Mouse (Mus musculus) intestine, embryonic 16.5 days (tissue): ENCODE measurements around the gene Gdf7. TPM values are rescaled to one million over a fixed set of nuclear protein-coding genes. Genes with fewer than 3 reads are reported as not detected.

Experiments used
- ATAC-seq: fragments of 200-750 bp; cut with Nextera tagmentation; 2 replicates; pipeline ENCODE4 v1.8.0; 2017; ENCODE audit warnings: moderate TSS enrichment, moderate library complexity
- H3K27ac ChIP-seq: fragments of 300-500 bp; sonication (generic); 2 replicates; pipeline ENCODE4 v1.5.1; 2014; ENCODE audit warnings: mild to moderate bottlenecking, low read length
- H3K27me3 ChIP-seq: fragments of 300-500 bp; sonication (generic); replicated peaks from 2 replicates; pipeline ENCODE4 v1.6.1; 2014; ENCODE audit warnings: low read length, control low read depth, mixed read lengths; ENCODE audit not compliant: control insufficient read depth, insufficient read depth
- H3K36me3 ChIP-seq: fragments of 300-500 bp; sonication (generic); 2 replicates; pipeline ENCODE4 v1.6.1; 2014; ENCODE audit warnings: low read length, control low read depth; ENCODE audit not compliant: control insufficient read depth, insufficient read depth
- H3K4me1 ChIP-seq: fragments of 300-500 bp; sonication (generic); 2 replicates; pipeline ENCODE4 v1.6.1; 2014; ENCODE audit warnings: low read length, control low read depth, mixed read lengths; ENCODE audit not compliant: control insufficient read depth, insufficient read depth
- H3K4me2 ChIP-seq: fragments of 300-500 bp; sonication (generic); 2 replicates; pipeline ENCODE4 v1.6.1; 2014; ENCODE audit warnings: low read depth, low read length, control low read depth
- H3K4me3 ChIP-seq: fragments of 300-500 bp; sonication (generic); 2 replicates; pipeline ENCODE4 v1.5.1; 2014; ENCODE audit warnings: mild to moderate bottlenecking, low read length
- H3K9ac ChIP-seq: fragments of 300-500 bp; sonication (generic); 2 replicates; pipeline ENCODE4 v1.6.1; 2014; ENCODE audit warnings: low read depth, low read length
- H3K9me3 ChIP-seq: fragments of 300-500 bp; sonication (generic); 2 replicates; pipeline ENCODE4 v1.6.1; 2016; ENCODE audit warnings: low read length, control low read depth; ENCODE audit not compliant: control insufficient read depth
- WGBS: fragments of 180-500 bp; shearing (Covaris S2); extraction: QIAGEN DNeasy Blood & Tissue Kit; methylation state at CpG from one replicate; pipeline ENCODE4 v1.1.7; 2014; 5-methylcytosine and 5-hydroxymethylcytosine counted together
- polyA plus RNA-seq: library from polyadenylated mRNA; unstranded; fragments of >200 nt; fragmentation: Nextera tagmentation; extraction: Ambion mirVana; gene quantifications from 2 replicates; pipeline ENCODE4 v1.2.1, GENCODE M21; 2015

Gene Gdf7
- polyA plus RNA-seq, 1 experiment from 2014 or later: not detected

DNA sequence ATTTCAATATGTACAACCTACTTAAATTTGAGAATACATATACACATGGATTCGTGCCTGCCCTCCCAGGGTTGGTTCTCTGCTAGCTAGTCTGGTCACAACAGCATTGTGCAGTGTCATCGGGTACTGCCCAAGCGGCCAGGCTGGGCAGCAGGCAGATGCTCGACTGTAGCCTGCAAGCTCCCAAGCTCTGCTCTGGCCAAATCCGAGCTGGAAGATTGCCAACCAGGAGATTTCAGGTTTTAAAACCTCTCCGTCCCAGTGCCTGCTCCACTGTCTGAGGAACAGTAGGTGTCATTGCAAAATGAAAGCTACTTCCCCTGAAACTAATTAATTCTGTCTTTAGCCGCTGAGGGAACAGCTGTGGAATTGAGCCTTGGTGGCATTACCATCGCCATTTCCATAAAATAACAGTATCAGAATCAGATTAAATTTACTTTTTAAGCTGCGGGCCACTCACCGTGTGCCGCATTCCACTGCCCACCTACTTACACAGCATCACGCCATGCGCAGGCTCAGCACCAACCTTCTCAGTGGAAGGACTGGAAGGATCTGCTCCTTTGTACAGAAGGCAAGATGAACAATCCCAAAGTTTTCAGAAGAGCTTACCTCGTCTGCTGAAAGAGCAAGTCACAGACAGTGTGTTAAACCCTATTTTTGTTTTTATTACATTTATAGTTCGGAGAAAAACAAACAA is 10.4 kb downstream of the Gdf7 start:
- Histone ChIP-seq H3K9me3 (no peaks in the 10 kb centered on the region), H3K9ac (no peak overlapping the region), H3K4me2 (no peak overlapping the region), H3K27me3 (no peaks in the 10 kb centered on the region; the same call in none of the 2 replicates), H3K36me3 (no peaks in the 10 kb centered on the region), H3K4me1 (no peaks in the 10 kb centered on the region), H3K4me3 (no peak overlapping the region), H3K27ac (no peak overlapping the region)
- 66% methylated on average over 15 of the region's 15 CpGs for WGBS
- no peak for ATAC-seq

DNA sequence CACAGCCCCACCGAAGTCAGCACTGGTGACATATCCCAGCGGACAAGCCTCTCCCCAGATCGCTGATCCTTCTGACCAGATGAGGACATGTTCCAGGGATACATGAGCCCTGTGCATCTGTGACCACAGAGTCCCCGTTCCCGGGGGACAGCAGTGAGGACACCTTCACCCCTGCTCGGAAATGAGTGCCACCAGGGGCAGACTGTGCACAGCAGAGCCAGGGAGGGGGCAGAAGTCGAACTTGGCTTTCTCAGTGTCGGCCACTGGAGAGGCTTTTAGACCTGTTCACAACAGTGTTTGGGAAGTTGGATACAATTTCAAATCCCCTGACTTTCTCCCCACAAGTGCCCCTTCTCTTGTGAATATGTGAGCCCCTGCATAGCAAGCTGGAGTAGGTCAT is 12.3 kb downstream of the Gdf7 start:
- Histone ChIP-seq H3K4me2 (no peak overlapping the region), H3K27ac (no peak overlapping the region), H3K9ac (no peak overlapping the region), H3K4me1 (no peaks in the 10 kb centered on the region), H3K27me3 (no peaks in the 10 kb centered on the region; the same call in 1 of the 2 replicates), H3K9me3 (no peaks in the 10 kb centered on the region), H3K4me3 (no peak overlapping the region), H3K36me3 (no peaks in the 10 kb centered on the region)
- 92% methylated on average over 8 of the region's 8 CpGs for WGBS
- no peak for ATAC-seq

- ATAC-seq: no peak
- H3K9me3 ChIP-seq: no peaks in the 10 kb centered on the region
- H3K36me3 ChIP-seq: no peaks in the 10 kb centered on the region
- H3K27ac ChIP-seq: no peak overlapping the region
- WGBS: 88% methylated on average over 6 of the region's 6 CpGs
- H3K4me3 ChIP-seq: no peak overlapping the region
- H3K9ac ChIP-seq: no peak overlapping the region
- H3K27me3 ChIP-seq: no peaks in the 10 kb centered on the region
- no peak overlapping the region for H3K4me2 ChIP-seq
- H3K4me1 ChIP-seq: no peaks in the 10 kb centered on the region
These were observed 12.7 kb downstream of the Gdf7 start for GRCm38 (mm10) chr12:8289099-8289498.

DNA sequence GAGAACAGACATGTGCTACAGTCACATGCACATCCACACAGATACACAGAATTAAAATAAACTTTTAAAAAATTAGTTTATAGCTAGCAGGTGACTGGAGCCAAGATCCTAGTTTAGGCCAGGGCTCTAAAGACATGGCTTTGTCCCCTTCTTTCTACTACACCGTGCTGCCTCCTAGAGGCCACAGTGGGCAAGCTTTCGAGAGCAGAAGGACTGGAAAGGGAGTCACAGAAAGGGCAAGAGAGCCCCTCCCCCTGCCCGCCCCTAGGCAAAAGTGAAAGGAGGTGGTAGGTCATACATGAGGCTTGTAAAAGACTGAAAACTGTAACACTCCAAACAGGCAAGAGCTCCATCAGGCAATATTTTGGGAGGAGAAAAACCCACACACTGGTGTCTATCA is 13.8 kb downstream of the Gdf7 start:
- 64% methylated on average over 3 of the region's 3 CpGs for WGBS
- no peak for ATAC-seq
- no peak overlapping the region for H3K4me2 ChIP-seq

GRCm38 (mm10) chr12:8281225-8282017 is 20.3 kb downstream of the Gdf7 start:
- Histone ChIP-seq H3K9ac (no peak overlapping the region), H3K27me3 (no peaks in the 10 kb centered on the region), H3K4me1 (no peaks in the 10 kb centered on the region), H3K36me3 (no peaks in the 10 kb centered on the region), H3K4me3 (no peak overlapping the region), H3K9me3 (no peaks in the 10 kb centered on the region), H3K27ac (no peak overlapping the region), H3K4me2 (no peak overlapping the region)
- no peak for ATAC-seq
- 86% methylated on average over 15 of the region's 15 CpGs for WGBS

More for the DNA sequence above, 13.8 kb downstream of the Gdf7 start:
- H3K36me3 ChIP-seq: no peaks in the 10 kb centered on the region
- H3K27me3 ChIP-seq: no peaks in the 10 kb centered on the region
- no peak overlapping the region for H3K4me3 ChIP-seq
- no peaks in the 10 kb centered on the region for H3K9me3 ChIP-seq
- no peaks in the 10 kb centered on the region for H3K4me1 ChIP-seq
- H3K27ac ChIP-seq: no peak overlapping the region
- H3K9ac ChIP-seq: no peak overlapping the region

GRCm38 (mm10) chr12:8275424-8275823 is 26.3 kb downstream of the Gdf7 start:
- Histone ChIP-seq H3K4me3 (no peak overlapping the region), H3K4me1 (peaks cover 6% of the 10 kb centered on the region), H3K9ac (no peak overlapping the region), H3K9me3 (no peaks in the 10 kb centered on the region), H3K36me3 (no peaks in the 10 kb centered on the region), H3K27me3 (no peaks in the 10 kb centered on the region), H3K27ac (no peak overlapping the region), H3K4me2 (no peak overlapping the region)
- no peak for ATAC-seq
- WGBS: 92% methylated on average over 4 of the region's 4 CpGs

DNA sequence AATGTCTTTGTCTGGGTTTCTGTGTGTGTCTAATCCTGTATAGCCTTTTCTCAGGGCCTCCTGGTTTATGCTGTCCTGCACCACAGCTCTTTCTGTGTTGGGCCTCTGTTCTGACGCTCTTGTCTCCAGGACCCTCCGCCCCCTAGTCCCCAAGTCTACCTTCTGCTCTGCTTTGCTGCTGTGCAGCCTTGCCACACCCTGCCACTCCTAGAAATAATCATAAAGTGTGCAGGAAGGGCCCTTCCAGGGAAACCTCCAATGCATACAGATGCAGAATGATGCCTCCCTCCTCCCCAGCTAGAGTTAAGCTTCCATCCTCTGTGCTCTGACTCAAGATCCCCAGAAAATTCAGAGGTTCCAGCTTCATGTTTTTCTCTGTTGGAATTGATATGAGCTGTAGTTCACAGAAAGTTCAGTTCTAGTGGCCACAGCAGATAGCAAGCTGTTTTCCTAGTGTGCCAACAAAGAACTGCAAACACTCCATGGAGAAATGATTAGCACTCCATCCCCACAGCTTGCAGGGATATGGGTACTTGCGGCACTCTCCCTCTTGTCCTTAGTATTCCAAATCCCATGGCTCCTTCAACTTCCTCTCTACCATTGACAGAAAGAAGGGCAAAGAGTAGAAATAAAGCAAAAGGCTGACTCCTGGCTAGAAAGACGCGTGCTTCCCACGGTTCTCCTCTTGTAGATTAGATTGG is 28.1 kb downstream of the Gdf7 start:
- no peaks in the 10 kb centered on the region for H3K9me3 ChIP-seq
- no peak overlapping the region for H3K4me2 ChIP-seq
- peak; percentile 77; the same call in 1 of the 2 replicates for ATAC-seq
- no peak overlapping the region for H3K9ac ChIP-seq
- H3K4me1 ChIP-seq: peaks cover 6% of the 10 kb centered on the region
- no peak overlapping the region for H3K4me3 ChIP-seq
- no peaks in the 10 kb centered on the region for H3K27me3 ChIP-seq
- no peaks in the 10 kb centered on the region for H3K36me3 ChIP-seq
- no peak overlapping the region for H3K27ac ChIP-seq
- WGBS: 83% methylated on average over 6 of the region's 6 CpGs

DNA sequence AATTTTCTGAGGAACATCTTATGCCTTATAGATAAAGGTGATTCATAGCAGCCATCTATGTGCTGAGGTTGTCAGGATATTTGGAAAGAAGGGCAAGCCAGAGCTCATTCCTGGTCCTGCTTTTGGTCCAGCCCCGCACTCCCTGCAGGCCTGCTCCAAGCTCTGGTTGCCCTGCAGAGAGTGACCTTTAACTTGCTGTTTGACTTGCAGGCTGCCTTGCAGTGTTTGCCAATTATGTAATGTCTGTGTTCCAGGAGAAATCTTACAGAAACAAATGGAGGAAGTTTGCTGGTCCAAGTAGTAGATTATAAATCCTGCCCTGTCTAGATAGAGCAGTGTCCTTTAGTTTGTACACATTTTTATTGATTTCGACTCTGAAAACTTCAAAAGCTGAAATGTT is 30.3 kb downstream of the Gdf7 start:
- Histone ChIP-seq H3K9ac (no peak overlapping the region), H3K4me2 (no peak overlapping the region), H3K9me3 (no peaks in the 10 kb centered on the region), H3K4me3 (no peak overlapping the region), H3K4me1 (peaks cover 6% of the 10 kb centered on the region), H3K36me3 (no peaks in the 10 kb centered on the region), H3K27ac (no peak overlapping the region), H3K27me3 (no peaks in the 10 kb centered on the region)
- 72% methylated on average over 2 of the region's 2 CpGs for WGBS
- no peak for ATAC-seq

GRCm38 (mm10) chr12:8269627-8270026 is 32.1 kb downstream of the Gdf7 start:
- Histone ChIP-seq H3K4me3 (no peak overlapping the region), H3K9ac (no peak overlapping the region), H3K4me2 (no peak overlapping the region), H3K27me3 (no peaks in the 10 kb centered on the region), H3K36me3 (no peaks in the 10 kb centered on the region), H3K9me3 (no peaks in the 10 kb centered on the region), H3K27ac (no peak overlapping the region), H3K4me1 (peaks cover 8% of the 10 kb centered on the region)
- 87% methylated on average over 11 of the region's 11 CpGs for WGBS
- ATAC-seq: no peak
